Mouse (Mus musculus): ENCODE results near the gene Mbd5.
"Not testable (repeated sequence)": the region's sequence is repeated elsewhere in the genome, so short reads cannot be mapped to it uniquely, and the experiment has no call there.

Gene Mbd5

GRCm38 (mm10) chr2:49177015-49177414 lies 227.7 kb downstream of the Mbd5 start:
- no peak for DNase-seq

DNA sequence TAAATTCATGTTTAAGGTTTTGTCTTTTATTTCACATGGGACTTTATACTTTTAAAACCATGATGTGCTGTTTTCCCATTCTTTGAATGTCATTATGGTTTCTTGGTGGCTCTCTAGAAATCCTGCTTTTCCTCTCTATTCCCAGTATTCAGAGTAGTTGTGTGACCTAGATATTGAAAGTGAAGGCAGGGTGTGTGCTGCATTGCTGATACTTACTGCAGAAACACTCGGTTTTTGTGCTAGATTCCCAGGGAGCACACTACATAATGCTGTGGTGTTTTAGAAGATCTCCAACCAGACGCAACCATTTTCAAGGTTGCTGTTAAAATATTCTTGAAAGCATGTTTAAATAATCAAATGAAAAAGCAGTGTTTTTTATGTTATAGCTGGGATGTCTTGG lies 241.7 kb downstream of the Mbd5 start:
- DNase-seq: no peak

GRCm38 (mm10) chr2:49191695-49192094 lies 242.4 kb downstream of the Mbd5 start:
- no peak for DNase-seq

DNA sequence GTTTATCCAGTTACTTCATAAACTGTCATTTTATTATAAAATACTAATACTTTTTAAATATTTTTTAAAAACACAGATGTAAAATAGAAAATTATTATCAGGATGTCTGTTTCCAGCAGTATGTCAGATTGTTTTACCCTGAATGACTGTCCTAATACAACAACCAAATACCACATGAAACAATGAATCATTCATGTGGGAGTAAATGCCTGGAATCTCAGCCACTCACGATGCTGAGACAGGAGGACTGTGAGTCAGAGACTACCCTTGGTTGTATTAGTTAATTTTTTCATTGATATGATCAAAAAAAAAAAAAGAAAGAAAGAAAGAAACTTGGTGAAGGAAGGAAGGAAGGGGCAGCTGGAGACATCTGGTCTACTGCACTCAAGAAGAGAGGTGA lies 254.8 kb downstream of the Mbd5 start:
- DNase-seq: no peak

- not testable (repeated sequence) for DNase-seq
Observed at GRCm38 (mm10) chr2:49205692-49206091, 256.4 kb downstream of the Mbd5 start.

GRCm38 (mm10) chr2:49209349-49209748 lies 260.0 kb downstream of the Mbd5 start:
- no peak for DNase-seq

DNA sequence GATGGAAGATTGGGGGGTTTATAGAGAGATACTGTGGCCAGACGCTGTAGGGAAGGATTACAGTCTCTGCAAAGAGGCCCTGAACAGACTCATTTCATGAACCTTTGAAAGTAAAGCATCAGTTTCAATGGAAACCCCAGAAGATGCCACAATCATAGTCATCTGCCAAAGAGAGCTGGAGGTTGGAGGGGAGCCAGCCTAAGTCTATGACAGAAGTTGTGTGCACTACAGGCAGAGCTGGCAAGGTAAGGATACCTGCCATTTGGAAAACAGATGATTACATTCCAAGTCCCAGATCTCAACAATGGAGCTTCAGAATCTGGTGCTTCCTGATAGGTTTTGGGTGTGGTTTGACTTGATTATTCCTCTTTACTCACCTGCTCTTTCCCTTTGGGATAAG lies 261.1 kb downstream of the Mbd5 start:
- DNase-seq: peak; percentile 48 to 74

GRCm38 (mm10) chr2:49229725-49230124 lies 280.4 kb downstream of the Mbd5 start:
- peak in 1 of 2 experiments; percentile 17 for DNase-seq

DNA sequence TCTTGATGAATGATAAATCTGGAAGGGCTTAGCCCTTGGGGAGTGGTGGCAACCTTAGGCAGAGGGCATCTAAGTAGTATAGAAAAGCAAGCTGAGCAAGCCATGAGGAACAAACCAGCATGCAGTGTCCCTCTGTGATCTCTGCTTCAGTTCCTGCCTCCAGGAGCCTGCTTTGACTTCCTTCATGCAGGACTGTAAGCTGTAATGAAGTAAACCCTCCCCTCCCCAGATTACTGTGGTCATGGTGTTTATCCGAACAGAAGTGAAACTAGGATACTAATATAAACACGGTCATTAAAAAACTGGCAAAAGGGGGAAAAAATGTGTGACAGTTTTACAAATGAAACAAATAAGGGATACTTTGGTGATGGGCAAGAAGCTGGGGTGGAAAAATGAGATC lies 284.8 kb downstream of the Mbd5 start:
- no peak for DNase-seq

- no peak for DNase-seq
Observed at GRCm38 (mm10) chr2:49241715-49242114, 292.4 kb downstream of the Mbd5 start.

DNA sequence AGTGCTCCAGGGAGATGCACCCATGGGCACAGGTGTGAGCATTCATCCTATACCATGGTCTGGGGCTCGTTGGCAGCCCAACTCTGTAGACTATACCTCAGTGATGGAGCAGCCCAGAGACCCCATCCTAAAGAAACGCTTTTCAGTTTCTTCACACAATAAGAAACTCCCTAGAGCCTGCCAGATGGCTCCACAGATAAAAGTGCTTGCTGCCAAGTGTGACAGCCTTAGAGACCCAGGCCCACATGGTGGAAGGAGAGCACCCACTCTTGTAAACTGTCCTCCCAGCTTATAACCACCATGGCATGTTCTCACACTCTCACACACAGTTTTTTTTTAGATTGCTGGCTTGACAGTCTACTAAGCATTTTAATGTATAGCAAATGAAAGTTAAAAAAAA lies 314.8 kb downstream of the Mbd5 start:
- no peak for DNase-seq

DNA sequence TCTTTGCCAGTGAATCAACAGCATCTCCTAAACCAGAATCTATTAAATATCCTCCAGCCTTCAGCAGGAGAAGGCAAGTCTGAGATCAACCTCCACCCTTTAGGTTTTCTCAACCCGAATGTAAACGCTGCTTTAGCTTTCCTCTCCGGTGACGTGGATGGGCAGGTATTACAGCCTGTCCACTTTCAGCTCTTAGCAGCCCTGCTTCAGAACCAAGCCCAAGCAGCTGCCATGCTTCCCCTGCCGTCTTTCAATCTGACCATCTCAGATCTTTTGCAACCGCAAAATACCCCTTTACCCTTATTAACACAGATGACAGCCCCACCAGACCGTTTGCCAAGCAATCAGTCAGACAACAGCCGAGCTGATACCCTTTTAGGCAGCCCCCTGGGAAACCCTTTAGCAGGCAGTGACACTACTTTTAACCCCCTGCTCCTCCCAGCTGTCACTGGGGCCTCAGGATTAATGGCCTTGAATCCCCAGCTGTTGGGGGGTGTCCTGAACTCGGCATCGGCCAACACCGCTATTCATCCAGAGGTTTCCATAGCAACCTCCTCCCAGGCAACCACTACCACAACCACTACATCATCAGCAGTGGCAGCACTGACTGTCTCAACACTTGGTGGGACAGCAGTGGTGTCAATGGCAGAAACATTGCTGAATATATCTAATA lies 323.1 kb downstream of the Mbd5 start:
- no peak for DNase-seq

- no peak for DNase-seq
Observed at GRCm38 (mm10) chr2:49276017-49276722, 326.9 kb downstream of the Mbd5 start.

GRCm38 (mm10) chr2:49280496-49280895 lies 331.2 kb downstream of the Mbd5 start:
- DNase-seq: no peak

DNA sequence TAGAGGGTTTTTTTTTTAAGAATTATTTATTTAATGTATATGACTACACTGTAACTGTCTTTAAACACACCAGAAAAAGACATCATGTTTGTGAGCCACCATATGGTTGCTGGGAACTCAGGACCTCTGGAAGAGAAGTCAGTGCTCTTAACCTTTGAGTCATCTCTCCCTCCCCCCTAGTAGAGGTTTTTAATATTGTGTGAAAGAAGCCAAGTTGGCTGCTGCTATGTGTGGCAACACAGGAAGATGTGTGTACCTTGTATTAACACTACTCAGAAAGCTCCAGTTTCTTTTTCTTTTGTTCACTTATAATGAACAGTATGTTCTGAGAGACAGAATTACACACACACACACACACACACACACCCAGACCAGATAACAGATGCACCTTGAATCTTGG lies 334.3 kb downstream of the Mbd5 start:
- DNase-seq: peak in 1 of 2 experiments; percentile 31

DNA sequence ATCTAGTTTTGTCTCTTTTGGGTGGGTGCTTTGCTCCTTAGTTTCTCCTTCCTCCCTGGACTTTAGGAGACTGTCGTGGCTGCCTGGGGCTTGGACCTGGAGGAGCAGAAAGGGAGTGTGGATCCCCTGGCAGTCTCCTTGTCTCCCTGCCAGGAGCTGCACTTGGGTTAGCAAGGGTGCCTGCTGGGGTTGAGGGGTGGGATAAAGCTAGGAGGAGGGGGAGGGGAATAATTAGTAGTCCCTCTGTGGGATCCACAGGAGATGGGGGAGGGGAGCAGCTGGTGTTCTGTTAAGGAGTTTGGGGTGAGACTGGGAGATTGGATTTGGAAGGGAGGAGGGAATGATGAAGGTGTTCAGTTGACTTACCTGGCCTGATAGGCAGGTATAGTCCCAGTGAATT lies 337.7 kb downstream of the Mbd5 start:
- no peak for DNase-seq

GRCm38 (mm10) chr2:49291709-49292108 lies 342.4 kb downstream of the Mbd5 start:
- DNase-seq: no peak

- peak; percentile 90 to 91 for DNase-seq
Observed at GRCm38 (mm10) chr2:49312629-49313447, 363.5 kb downstream of the Mbd5 start.

GRCm38 (mm10) chr2:49333594-49333993 lies 384.3 kb downstream of the Mbd5 start:
- DNase-seq: no peak

DNA sequence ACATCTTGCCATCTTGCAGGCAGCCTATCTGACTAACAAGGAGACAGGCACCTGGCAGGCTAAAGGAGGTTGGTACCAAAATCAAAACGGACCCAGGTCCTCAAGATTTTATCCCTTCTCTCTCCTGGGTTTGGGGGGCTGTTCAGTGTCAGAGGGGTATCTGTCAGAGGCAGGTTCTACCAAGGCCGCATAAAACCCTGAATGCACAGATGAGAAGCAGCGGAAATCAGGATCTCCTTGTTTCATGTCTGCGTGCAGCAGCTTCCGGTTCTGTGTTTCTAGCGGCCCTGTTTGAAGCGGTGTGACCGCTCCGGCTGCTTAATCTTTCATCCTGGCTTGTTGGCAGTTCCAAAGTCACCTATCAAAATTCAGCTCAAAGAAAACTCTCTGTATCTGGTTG lies 386.0 kb downstream of the Mbd5 start:
- DNase-seq: no peak

DNA sequence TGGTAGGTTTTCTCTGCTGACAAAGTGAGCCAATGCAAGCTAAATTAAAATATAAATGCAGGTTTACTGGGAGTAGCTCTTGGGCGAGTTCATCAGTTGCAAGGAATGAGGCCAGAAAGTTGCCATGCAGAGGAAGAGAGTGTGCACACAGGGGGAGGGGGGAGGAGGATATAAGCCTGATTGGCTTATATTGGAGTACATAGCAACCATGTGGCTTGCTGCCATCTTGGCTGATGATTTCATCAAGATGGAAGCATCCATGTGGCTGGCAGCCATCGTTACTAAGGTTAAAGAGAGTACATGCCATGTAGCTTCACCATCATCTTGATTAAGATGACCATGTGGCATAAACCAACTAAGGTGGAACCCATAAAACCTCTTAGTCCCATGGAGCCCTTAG lies 395.0 kb downstream of the Mbd5 start:
- DNase-seq: no peak

GRCm38 (mm10) chr2:49345786-49346185 lies 396.5 kb downstream of the Mbd5 start:
- DNase-seq: no peak

DNA sequence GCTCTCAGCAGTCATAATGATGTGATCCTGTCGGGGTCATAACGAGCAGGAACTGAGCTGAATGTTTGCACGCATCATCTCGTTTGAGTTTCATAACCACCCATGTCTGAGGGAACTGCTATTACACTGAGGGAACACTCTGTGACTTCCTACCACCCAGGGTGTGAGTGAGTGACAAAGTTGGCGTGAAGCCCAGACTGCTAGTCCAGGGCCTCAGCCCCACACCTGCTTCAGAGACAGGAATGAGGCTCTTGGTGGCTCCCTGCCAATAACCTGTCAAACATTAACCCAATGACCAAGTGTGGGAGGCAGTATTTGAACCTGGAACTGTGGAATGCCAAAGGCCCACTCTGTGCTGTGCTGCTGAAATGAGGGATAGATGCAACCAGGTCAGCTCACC lies 400.5 kb downstream of the Mbd5 start:
- DNase-seq: peak; percentile 12 to 24

- no peak for DNase-seq
Observed at GRCm38 (mm10) chr2:49350852-49351251, 401.5 kb downstream of the Mbd5 start.
